Mouse (Mus musculus): Measurements from ENCODE around the gene Zfp352. TPM values are rescaled to one million over a fixed set of nuclear protein-coding genes. Genes with fewer than 3 reads are reported as not detected.

Zfp352 gene
- polyA plus RNA-seq, 1 experiment from 2014 or later = not detected

GRCm38 (mm10) chr4:90269781-90270180 lies 51.2 kb downstream of the Zfp352 start:
- Histone ChIP-seq H3K4me1 (replicated peaks; ENCODE audit: control insufficient read depth, insufficient read depth) (no peaks in the 10 kb centered on the region), H3K27me3 (ENCODE audit: control insufficient read depth, insufficient read depth, low read length) (no peaks in the 10 kb centered on the region), H3K4me3 (ENCODE audit: low read depth, low read length) (no peak overlapping the region), H3K9me3 (ENCODE audit: control insufficient read depth, low read length) (no peaks in the 10 kb centered on the region), H3K9ac (ENCODE audit: low read length) (no peak overlapping the region), H3K27ac (replicated peaks) (no peak overlapping the region), H3K36me3 (ENCODE audit: control insufficient read depth, insufficient read depth, low read length) (no peaks in the 10 kb centered on the region), H3K4me2 (replicated peaks; ENCODE audit: low read depth) (no peak overlapping the region)
- no peak for TF ChIP-seq EP300 (optimal IDR thresholded peaks at IDR 0.05)
- no peak for TF ChIP-seq CTCF (IDR thresholded peaks at IDR 0.05; ENCODE audit: low read depth)
- no peak for DNase-seq (ENCODE audit: low spot score)
- ATAC-seq (ENCODE audit: low FRiP score, low TSS enrichment) = no peak

Data from stomach, postnatal 0 days (tissue).